Mouse (Mus musculus): Measurements from ENCODE around the gene Zfp563.
A peak's percentile ranks its signal among the peaks of the same experiment; 100 is the strongest.

Zfp563 gene

DNA sequence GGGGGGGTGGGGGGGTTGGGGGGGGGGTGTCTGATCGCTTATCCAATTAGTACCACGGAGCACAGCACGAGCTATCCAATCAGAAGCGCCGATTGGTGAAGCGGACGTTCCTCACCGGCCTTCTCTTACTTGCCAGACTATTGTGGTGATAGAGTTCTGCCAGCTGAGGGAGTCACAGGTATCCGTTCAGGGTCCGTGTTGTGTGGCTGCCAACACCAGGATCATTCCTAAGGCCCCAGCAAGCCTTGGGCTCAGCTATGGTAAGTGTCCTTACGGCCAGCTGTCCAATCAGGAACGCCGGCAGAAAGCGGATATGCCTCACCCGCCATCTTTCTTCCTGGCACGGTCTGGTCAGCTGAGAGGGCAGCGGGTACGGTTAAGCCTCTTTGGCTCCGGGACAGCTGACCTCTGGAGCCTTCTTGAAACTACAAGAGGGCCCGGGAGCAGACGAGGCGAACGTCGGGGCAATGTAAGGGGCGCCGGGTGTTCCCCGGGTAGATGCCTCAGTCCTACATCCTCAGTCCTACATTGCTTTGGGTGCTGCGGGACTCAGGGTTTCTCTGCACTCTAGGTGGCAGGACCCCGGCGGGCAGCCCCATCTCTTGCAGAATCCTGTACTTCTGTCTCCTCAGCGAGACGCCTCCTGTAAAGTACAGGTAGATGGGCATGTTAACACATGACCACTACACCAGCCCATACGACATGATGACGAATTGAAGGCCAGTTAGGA, at the start of gene Zfp563:
Zfp563 (plus strand) TSS at position 91 of the 730 bp plus-strand sequence.
- peak; percentile 89 for DNase-seq (ENCODE audit: low spot score)

GRCm38 (mm10) chr17:33058791-33059190, 30.3 kb upstream of the Zfp563 start:
- no peak for DNase-seq (ENCODE audit: low spot score)

DNA sequence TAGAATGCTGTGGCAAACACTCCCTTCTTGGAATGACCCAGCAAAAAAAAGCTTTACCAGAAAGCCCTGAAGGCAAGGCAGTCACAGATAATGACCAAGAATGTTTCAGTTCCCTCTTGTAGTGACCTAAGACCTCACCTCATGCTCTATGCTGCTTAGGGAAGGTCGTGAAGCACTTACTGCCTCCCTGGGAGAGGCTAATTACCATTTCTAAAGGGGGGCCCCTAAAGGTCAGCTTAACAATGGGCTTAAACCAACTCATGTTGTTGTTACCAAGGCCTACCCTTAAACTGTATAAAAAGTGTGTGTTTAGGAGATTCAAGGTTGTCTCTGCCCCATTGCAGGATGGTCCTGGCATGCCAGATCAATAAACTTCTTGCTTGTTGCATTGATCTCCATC, 26.1 kb upstream of the Zfp563 start:
- no peak for DNase-seq (ENCODE audit: low spot score)

GRCm38 (mm10) chr17:33067958-33068357, 21.2 kb upstream of the Zfp563 start, which contains the start of gene 4921501E09Rik:
Gene 4921501E09Rik (minus strand): TSS chr17:33068058.
- DNase-seq (ENCODE audit: low spot score), result no peak

DNA sequence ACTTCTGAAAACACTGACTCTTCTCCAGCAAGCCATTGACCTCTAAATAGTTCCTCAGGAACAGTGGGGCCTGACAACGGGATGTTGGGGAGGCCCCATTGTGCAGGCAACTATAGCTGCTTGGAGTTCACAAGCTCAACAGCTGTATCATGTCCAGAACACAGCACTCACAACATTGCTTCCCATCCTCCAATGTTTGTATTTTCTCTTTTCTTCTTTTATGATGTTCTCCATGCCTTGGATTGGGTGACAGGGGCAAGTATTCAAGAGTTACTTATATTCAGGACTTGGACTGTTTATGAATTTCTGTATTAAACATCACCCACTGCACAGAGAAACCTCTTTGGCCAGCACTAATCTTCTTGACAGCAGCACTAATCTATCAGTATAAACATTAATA, 2.5 kb downstream of the Zfp563 start:
- no peak for DNase-seq (ENCODE audit: low spot score)

DNA sequence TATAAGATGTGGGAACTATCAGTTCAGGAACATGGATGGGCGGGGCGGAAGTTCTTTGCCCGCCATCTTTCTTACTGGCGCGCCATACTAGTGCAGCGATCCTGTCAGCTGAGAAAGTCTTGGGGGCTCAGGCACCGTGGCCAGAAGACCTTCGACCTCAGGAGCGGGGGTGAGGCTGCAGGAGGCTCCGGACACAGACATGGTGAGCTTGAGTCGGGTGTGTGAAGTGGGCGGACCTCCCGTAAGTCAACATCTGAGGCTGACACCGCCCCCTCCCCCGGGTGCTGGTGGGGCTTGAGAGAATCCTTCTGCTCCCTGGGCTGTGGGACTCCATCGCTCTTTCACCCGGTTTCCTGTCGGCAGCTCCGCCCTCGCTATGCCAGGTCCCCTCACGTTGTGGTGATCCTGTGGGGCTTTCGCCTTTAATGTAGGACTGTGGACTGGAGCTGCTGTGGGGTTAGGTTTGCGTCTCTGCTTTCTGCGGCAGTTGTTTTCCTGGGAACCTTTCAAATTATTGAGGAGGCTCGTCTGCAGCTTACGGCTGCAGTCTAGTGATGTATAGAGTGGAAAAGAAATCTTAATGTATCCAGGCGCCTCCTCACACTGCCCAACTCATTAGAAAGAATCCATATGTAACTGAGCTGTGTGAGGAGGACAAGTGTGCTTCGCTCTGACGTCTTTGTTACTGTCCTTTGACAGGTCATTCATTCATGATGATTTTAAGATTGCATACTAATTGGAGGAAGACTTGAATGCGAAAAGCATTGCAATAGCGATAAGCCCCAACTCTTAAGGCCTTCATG, 3.5 kb downstream of the Zfp563 start:
- peak; percentile 81 for DNase-seq (ENCODE audit: low spot score)

DNA sequence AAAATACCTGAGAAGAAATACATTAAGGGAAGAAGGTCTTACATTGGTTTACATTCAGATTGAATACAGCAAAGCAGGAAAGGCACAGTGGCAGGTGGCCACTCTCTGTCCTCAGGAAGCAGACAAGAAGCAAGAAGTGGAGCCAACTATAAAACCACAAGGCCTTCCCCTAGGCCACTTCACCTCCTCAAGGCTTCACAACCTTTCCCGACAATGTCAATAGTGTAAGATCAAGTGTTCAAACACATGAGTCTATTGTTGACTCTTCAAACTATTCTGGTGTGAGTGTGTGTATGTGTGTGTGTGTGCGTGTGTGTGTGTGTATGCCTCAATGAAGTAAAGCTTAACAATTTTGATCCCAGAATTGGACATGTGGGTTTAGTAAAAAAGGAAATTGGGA, 8.3 kb downstream of the Zfp563 start:
- no peak for DNase-seq (ENCODE audit: low spot score)

GRCm38 (mm10) chr17:33124546-33124945, 35.4 kb downstream of the Zfp563 start:
- no peak for DNase-seq (ENCODE audit: low spot score)

- no peak for DNase-seq (ENCODE audit: low spot score)
Observed at GRCm38 (mm10) chr17:33126257-33126656, 37.1 kb downstream of the Zfp563 start.

- DNase-seq (ENCODE audit: low spot score), result no peak
Observed at GRCm38 (mm10) chr17:33139261-33139820, 50.2 kb downstream of the Zfp563 start, which contains the start of gene Morc2b. Gene Morc2b (minus strand): TSS chr17:33139683.
